Mouse (Mus musculus) heart, postnatal 0 days (tissue): ENCODE measurements at regions not wholly inside any gene's neighbourhood (a gene's known extent, or its start where the extent isn't known, plus 50 kb on each side); places are given as distances from the start of the nearest gene placed in this dataset.

Experiments
- CTCF ChIP-seq: IDR thresholded peaks from 2 replicates; pipeline ENCODE4 v1.5.1; 2016; ENCODE audit warnings: antibody characterized with exemption, control low read depth, low read depth
- EP300 ChIP-seq: IDR thresholded peaks from 2 replicates; pipeline ENCODE4 v1.6.1; 2016; ENCODE audit warnings: antibody characterized with exemption, low read depth

- TF ChIP-seq CTCF, result no peak
- TF ChIP-seq EP300, result no peak
These were observed 309.8 kb upstream of the Ubash3b start for GRCm38 (mm10) chr9:41471345-41471744.
